ENCODE assay signal across 8 mouse cellular contexts in genomic region chr7:25277405-25277804, GRCm38 (mm10). TPM values are rescaled to one million over a fixed set of nuclear protein-coding genes. Genes with fewer than 3 reads are reported as not detected.
DNase-seq lines count a peak whose midpoint lies in the region; ATAC-seq lines count a peak whose summit lies in the region.

No protein-coding gene starts in this region.

- 97% methylated on average over 4 of the region's 4 CpGs for WGBS in liver, embryonic 11.5 days

- ATAC-seq in liver, embryonic 11.5 days (replicated peaks; ENCODE audit: low FRiP score): no peak

- peak overlapping the region; percentile 62 for H3K4me3 ChIP-seq in liver, embryonic 11.5 days (ENCODE audit: low read depth, low read length)

- H3K27me3 ChIP-seq in liver, embryonic 11.5 days (replicated peaks; ENCODE audit: control insufficient read depth, insufficient read depth, low read length): no peaks in the 10 kb centered on the region

- peaks cover 5% of the 10 kb centered on the region; the same call in 1 of the 2 replicates for H3K36me3 ChIP-seq in liver, embryonic 11.5 days (ENCODE audit: control insufficient read depth, insufficient read depth, low read length)

- no peaks in the 10 kb centered on the region for H3K9me3 ChIP-seq in liver, embryonic 11.5 days (ENCODE audit: control insufficient read depth, low read length)

- peak; percentile 65 for DNase-seq in cerebellum, adult 9-11 months
- no peak for DNase-seq in cerebellum, postnatal 36 days
- peak; percentile 20 for DNase-seq in thymus, postnatal 4 days
- no peak for DNase-seq in thymus, postnatal 25 days
- DNase-seq in liver, embryonic 11.5 days (ENCODE audit: low spot score): no peak
- DNase-seq in urinary bladder, postnatal 25 days (ENCODE audit: low spot score): no peak
- no peak for DNase-seq in ovary, postnatal 14 days (ENCODE audit: low spot score)
- no peak for DNase-seq in lung, postnatal 4 days

- peaks cover 66% of the 10 kb centered on the region for H3K4me1 ChIP-seq in liver, embryonic 11.5 days (replicated peaks; ENCODE audit: control insufficient read depth, insufficient read depth, low read length)

- H3K27ac ChIP-seq in liver, embryonic 11.5 days (ENCODE audit: low read depth, low read length): peak overlapping the region; percentile 95; the same call in 1 of the 2 replicates

- peak overlapping the region; percentile 87 for H3K4me2 ChIP-seq in liver, embryonic 11.5 days

- H3K9ac ChIP-seq in liver, embryonic 11.5 days (ENCODE audit: low read depth, low read length): peak overlapping the region; percentile 72

RNA-seq across cellular contexts. Expression of gene Cic, which starts 9.9 kb away (rescaled TPM):
- 21.6 and 25.2 TPM in 2 replicates for polyA plus RNA-seq in liver, embryonic 11.5 days (2014; fragmentation: Nextera tagmentation; extraction: Ambion mirVana)

RNA-seq across cellular contexts. Expression of gene Pafah1b3, which starts 20.4 kb away (rescaled TPM):
- 104 and 106 TPM in 2 replicates for polyA plus RNA-seq in liver, embryonic 11.5 days (2014; fragmentation: Nextera tagmentation; extraction: Ambion mirVana)

RNA-seq across cellular contexts. Expression of gene Prr19, which starts 23.8 kb away (rescaled TPM):
- 0.32 and 0.68 TPM in 2 replicates for polyA plus RNA-seq in liver, embryonic 11.5 days (2014; fragmentation: Nextera tagmentation; extraction: Ambion mirVana)

RNA-seq across cellular contexts. Expression of gene Erf, which starts 26.8 kb away (rescaled TPM):
- polyA plus RNA-seq in liver, embryonic 11.5 days (2014; fragmentation: Nextera tagmentation; extraction: Ambion mirVana): 13.8 and 16.4 TPM in 2 replicates

RNA-seq across cellular contexts. Expression of gene Tmem145, which starts 28.5 kb away (rescaled TPM):
- 0.16 and 0.32 TPM in 2 replicates for polyA plus RNA-seq in liver, embryonic 11.5 days (2014; fragmentation: Nextera tagmentation; extraction: Ambion mirVana)

Comparison
In these comparisons a context has a peak if more than half of its experiments do, and no peak if none do; other contexts are left out.
1. DNase-seq: peak in cerebellum, adult 9-11 months (single experiment) and thymus, postnatal 4 days (single experiment); none in cerebellum, postnatal 36 days (0 of 2), thymus, postnatal 25 days (single experiment), liver, embryonic 11.5 days (single experiment), urinary bladder, postnatal 25 days (single experiment), ovary, postnatal 14 days (single experiment) and lung, postnatal 4 days (0 of 2).